Mouse (Mus musculus) MEL (cell line): ENCODE measurements at regions not wholly inside any gene's neighbourhood (a gene's known extent, or its start where the extent isn't known, plus 50 kb on each side); places are given as distances from the start of the nearest gene placed in this dataset.

ENCODE experiments used
- DNase-seq: peaks from one replicate; pipeline ENCODE4 v3.0.0; 2011; ENCODE audit warnings: low read depth, low spot score
- H3K27ac ChIP-seq: 2 replicates; pipeline ENCODE4 v1.5.1; 2012; ENCODE audit warnings: low read depth, mild to moderate bottlenecking, control low read depth, low read length, moderate library complexity; ENCODE audit not compliant: control insufficient read depth
- H3K27me3 ChIP-seq, 2 experiments: fragments of 150-350 bp in 1 of 2; sonication (generic) in 1 of 2; 2 replicates each; pipeline ENCODE4 v1.6.1; 2012; ENCODE audit warnings: low read length in 2 of 2, mild to moderate bottlenecking in 2 of 2, improper control_type of control experiment in 1 of 2, moderate library complexity in 1 of 2; ENCODE audit not compliant: insufficient read depth in 2 of 2, control insufficient read depth in 1 of 2
- H3K36me3 ChIP-seq, 2 experiments: 2 replicates each; pipeline ENCODE4 v1.6.1; 2012 to 2014; ENCODE audit warnings: low read length in 2 of 2, improper control_type of control experiment in 1 of 2, inconsistent platforms in 1 of 2, mild to moderate bottlenecking in 1 of 2; ENCODE audit not compliant: insufficient read depth in 2 of 2, control insufficient read depth in 1 of 2
- H3K4me1 ChIP-seq, 2 experiments: fragments of 150-350 bp in 1 of 2; sonication (generic) in 1 of 2; 2 replicates each; pipeline ENCODE4 v1.6.1; 2012; ENCODE audit warnings: low read length in 2 of 2, improper control_type of control experiment in 1 of 2, mild to moderate bottlenecking in 1 of 2; ENCODE audit not compliant: insufficient read depth in 2 of 2, control insufficient read depth in 1 of 2
- H3K4me3 ChIP-seq, 2 experiments: fragments of 150-350 bp in 1 of 2; sonication (generic) in 1 of 2; 2 replicates each; pipeline ENCODE4 v1.5.1; 2012; ENCODE audit warnings: low read depth in 2 of 2, low read length in 2 of 2, mild to moderate bottlenecking in 2 of 2, moderate library complexity in 2 of 2, control low read depth in 1 of 2, improper control_type of control experiment in 1 of 2; ENCODE audit not compliant: control insufficient read depth in 1 of 2, insufficient read depth in 1 of 2
- H3K79me2 ChIP-seq: 2 replicates; pipeline ENCODE4 v1.6.1; 2012; ENCODE audit warnings: mild to moderate bottlenecking, low read length, moderate library complexity; ENCODE audit not compliant: control insufficient read depth, poor library complexity, insufficient read depth
- H3K9ac ChIP-seq: 2 replicates; pipeline ENCODE4 v1.6.1; 2012; ENCODE audit warnings: low read depth, mild to moderate bottlenecking, control low read depth, low read length, moderate library complexity; ENCODE audit not compliant: control insufficient read depth, poor library complexity, severe bottlenecking
- H3K9me3 ChIP-seq: fragments of 150-350 bp; sonication (generic); replicated peaks from 2 replicates; pipeline ENCODE4 v1.6.1; 2012; ENCODE audit warnings: mild to moderate bottlenecking, low read length, improper control_type of control experiment, moderate library complexity; ENCODE audit not compliant: insufficient read depth
- CHD1 ChIP-seq: IDR thresholded peaks from 2 replicates; pipeline ENCODE4 v1.6.1; 2012; ENCODE audit warnings: low read depth, mild to moderate bottlenecking, inconsistent platforms, low read length, improper control_type of control experiment
- CHD2 ChIP-seq: IDR thresholded peaks from 2 replicates; pipeline ENCODE4 v1.6.1; 2011; ENCODE audit warnings: low read length, improper control_type of control experiment
- CTCF ChIP-seq, 3 experiments: IDR thresholded peaks in 2 of 3; conservative IDR thresholded peaks in 1 of 3; 2 replicates each; pipeline ENCODE4 v1.5.1; 2011 to 2012; ENCODE audit warnings: low read length in 3 of 3, low read depth in 2 of 3, mild to moderate bottlenecking in 2 of 3, improper control_type of control experiment in 1 of 3, inconsistent platforms in 1 of 3, mixed read lengths in 1 of 3, moderate library complexity in 1 of 3; ENCODE audit not compliant: control insufficient read depth in 1 of 3, insufficient read depth in 1 of 3, poor library complexity in 1 of 3, severe bottlenecking in 1 of 3
- ELF1 ChIP-seq: IDR thresholded peaks from 2 replicates; pipeline ENCODE4 v1.6.1; 2014; ENCODE audit warnings: low read depth, mild to moderate bottlenecking, inconsistent platforms, low read length, improper control_type of control experiment, moderate library complexity
- GATA1 ChIP-seq: IDR thresholded peaks from 2 replicates; pipeline ENCODE4 v1.6.1; 2011; ENCODE audit warnings: low read depth, low read length, improper control_type of control experiment
- HCFC1 ChIP-seq: IDR thresholded peaks from 2 replicates; pipeline ENCODE4 v1.6.1; 2012; ENCODE audit warnings: low read depth, mild to moderate bottlenecking, inconsistent platforms, low read length, improper control_type of control experiment, moderate library complexity
- JUND ChIP-seq: IDR thresholded peaks from 2 replicates; pipeline ENCODE4 v1.6.1; 2011; ENCODE audit warnings: low read depth, mild to moderate bottlenecking, improper control_type of control experiment, low read length
- KAT2A ChIP-seq: conservative IDR thresholded peaks from 2 replicates; pipeline ENCODE4 v1.6.1; 2012; ENCODE audit warnings: low read depth, low read length, improper control_type of control experiment, inconsistent platforms
- MAZ ChIP-seq: IDR thresholded peaks from 2 replicates; pipeline ENCODE4 v1.6.1; 2012; ENCODE audit warnings: low read depth, mild to moderate bottlenecking, inconsistent platforms, low read length, improper control_type of control experiment
- MXI1 ChIP-seq: IDR thresholded peaks from 2 replicates; pipeline ENCODE4 v1.6.1; 2011; ENCODE audit warnings: mild to moderate bottlenecking, low read depth, low read length, improper control_type of control experiment
- MYB ChIP-seq: IDR thresholded peaks from 2 replicates; pipeline ENCODE4 v1.6.1; 2011; ENCODE audit warnings: mild to moderate bottlenecking, low read depth, low read length, improper control_type of control experiment
- MYC ChIP-seq: IDR thresholded peaks from 2 replicates; pipeline ENCODE4 v1.6.1; 2011; ENCODE audit warnings: low read depth, mild to moderate bottlenecking, low read length, improper control_type of control experiment, moderate library complexity
- NELFE ChIP-seq: IDR thresholded peaks from 2 replicates; pipeline ENCODE4 v1.6.1; 2011; ENCODE audit warnings: low read depth, low read length, improper control_type of control experiment
- POLR2A ChIP-seq, 2 experiments: IDR thresholded peaks; 2 replicates each; pipeline ENCODE4 v1.6.1; 2011 to 2012; ENCODE audit warnings: low read length in 2 of 2, mild to moderate bottlenecking in 2 of 2, control low read depth in 1 of 2, improper control_type of control experiment in 1 of 2, low read depth in 1 of 2, moderate library complexity in 1 of 2; ENCODE audit not compliant: control insufficient read depth in 1 of 2, insufficient read depth in 1 of 2, poor library complexity in 1 of 2
- POLR2AphosphoS2 ChIP-seq: IDR thresholded peaks from 2 replicates; pipeline ENCODE4 v1.6.1; 2011; ENCODE audit warnings: low read length, improper control_type of control experiment
- POLR2AphosphoS5 ChIP-seq: IDR thresholded peaks from 2 replicates; pipeline ENCODE4 v1.6.1; 2012; ENCODE audit warnings: low read depth, borderline replicate concordance, mild to moderate bottlenecking, inconsistent platforms, low read length, moderate library complexity, mixed read lengths
- RAD21 ChIP-seq: IDR thresholded peaks from 2 replicates; pipeline ENCODE4 v1.6.1; 2011; ENCODE audit warnings: mild to moderate bottlenecking, low read depth, low read length, improper control_type of control experiment
- RCOR1 ChIP-seq: IDR thresholded peaks from 2 replicates; pipeline ENCODE4 v1.6.1; 2012; ENCODE audit warnings: low read depth, mild to moderate bottlenecking, inconsistent platforms, low read length, improper control_type of control experiment
- SIN3A ChIP-seq: IDR thresholded peaks from 2 replicates; pipeline ENCODE4 v1.6.1; 2012; ENCODE audit warnings: low read length, improper control_type of control experiment, inconsistent platforms
- SMC3 ChIP-seq: IDR thresholded peaks from 2 replicates; pipeline ENCODE4 v1.6.1; 2011; ENCODE audit warnings: low read depth, low read length, improper control_type of control experiment
- TBP ChIP-seq: IDR thresholded peaks from 2 replicates; pipeline ENCODE4 v1.8.0; 2011; ENCODE audit warnings: low read depth, low read length, improper control_type of control experiment
- TCF12 ChIP-seq: IDR thresholded peaks from 2 replicates; pipeline ENCODE4 v1.6.1; 2014; ENCODE audit warnings: low read depth, mild to moderate bottlenecking, inconsistent platforms, low read length, improper control_type of control experiment, moderate library complexity
- USF1 ChIP-seq: IDR thresholded peaks from 2 replicates; pipeline ENCODE4 v1.6.1; 2014; ENCODE audit warnings: low read depth, mild to moderate bottlenecking, inconsistent platforms, low read length, improper control_type of control experiment, moderate library complexity
- ZKSCAN1 ChIP-seq: IDR thresholded peaks from 2 replicates; pipeline ENCODE4 v1.6.1; 2012; ENCODE audit warnings: low read depth, mild to moderate bottlenecking, inconsistent platforms, low read length, improper control_type of control experiment, moderate library complexity

- TF ChIP-seq TCF12 (no peak), ZKSCAN1 (no peak)
Measured at GRCm38 (mm10) chr6:51171761-51172160, 260.7 kb upstream of the Nfe2l3 start (continued).

DNA sequence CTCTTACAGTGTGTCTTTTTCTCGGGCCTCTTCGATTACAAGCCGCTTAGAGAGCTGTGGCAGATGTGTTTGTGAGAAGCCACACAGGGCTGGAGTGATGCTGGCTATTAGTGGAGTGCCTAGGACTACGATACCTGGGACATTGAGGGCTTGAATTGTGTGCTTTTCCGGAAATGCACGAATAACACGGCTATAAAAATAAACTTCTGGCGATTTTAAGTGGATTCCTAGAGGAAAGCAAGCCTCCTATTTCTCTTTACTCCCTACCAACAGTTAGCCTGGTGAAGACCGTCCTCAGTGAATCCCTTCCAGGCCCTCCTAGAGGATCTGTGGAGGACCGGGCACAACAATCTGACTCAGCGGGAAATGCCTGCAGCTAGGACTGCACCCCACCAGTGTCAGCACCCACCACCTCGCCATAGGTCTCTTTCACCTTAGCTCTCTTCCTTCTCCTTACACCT, 260.1 kb upstream of the Nfe2l3 start:
- Histone ChIP-seq H3K27ac (no peak overlapping the region), H3K4me1 (no peaks in the 10 kb centered on the region; a peak in 1 of 4 replicates), H3K27me3 (no peaks in the 10 kb centered on the region), H3K36me3 (no peaks in the 10 kb centered on the region), H3K4me3 (no peak overlapping the region), H3K79me2 (no peaks in the 10 kb centered on the region), H3K9me3 (no peaks in the 10 kb centered on the region), H3K9ac (no peak overlapping the region)
- no peak for DNase-seq
- TF ChIP-seq MXI1 (no peak), SIN3A (no peak), NELFE (no peak), CTCF (IDR thresholded peaks at IDR 0.05 in 2 of 3, conservative IDR thresholded peaks at IDR 0.05 in 1 of 3; ENCODE audit: control insufficient read depth in 1 of 3, insufficient read depth in 1 of 3, low read depth in 2 of 3, low read length in 3 of 3, poor library complexity in 1 of 3, severe bottlenecking in 1 of 3) (no peak), MYB (no peak), GATA1 (no peak), ZKSCAN1 (no peak), USF1 (no peak), MAZ (no peak), POLR2AphosphoS2 (no peak), POLR2AphosphoS5 (no peak), MYC (no peak), KAT2A (no peak), ELF1 (no peak), POLR2A (IDR thresholded peaks at IDR 0.05; ENCODE audit: control insufficient read depth in 1 of 2, insufficient read depth in 1 of 2, low read depth in 1 of 2, low read length in 2 of 2, poor library complexity in 1 of 2) (no peak)

DNA sequence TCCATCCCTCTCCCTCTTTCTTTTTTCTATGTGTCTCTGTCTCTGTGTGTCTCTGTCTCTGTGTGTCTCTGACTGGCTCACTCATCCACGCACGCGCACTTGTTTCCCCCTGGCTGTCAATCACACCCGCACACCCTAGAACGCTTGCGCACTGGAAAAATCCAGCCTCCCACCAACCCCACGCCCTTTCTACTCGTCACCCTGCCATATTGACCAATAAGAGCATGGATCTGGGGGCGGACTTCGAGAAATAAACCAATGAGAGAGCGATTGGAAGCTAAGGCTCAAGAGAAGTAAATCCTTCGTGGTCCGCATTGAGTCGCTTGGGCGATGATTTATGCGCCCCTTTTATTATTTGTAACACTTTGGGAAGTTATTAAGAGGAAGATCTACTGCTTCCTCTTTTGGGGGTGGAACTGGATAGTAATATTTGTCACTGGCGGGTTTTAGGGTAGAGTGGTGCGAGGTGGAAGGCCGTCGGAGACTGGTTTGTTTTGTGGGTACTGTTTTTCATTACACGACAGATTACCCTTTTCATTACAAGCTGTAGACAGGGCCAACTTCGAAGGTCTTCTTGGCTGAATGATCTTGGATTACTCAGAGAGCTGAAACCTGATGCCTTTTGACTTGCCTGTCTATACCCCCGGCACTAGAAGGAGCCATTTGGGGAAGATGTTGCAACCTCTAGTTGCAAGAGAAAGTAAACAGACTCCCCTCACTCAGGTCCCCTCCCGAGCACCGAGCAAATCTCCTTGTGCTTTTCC, 259.4 kb upstream of the Nfe2l3 start:
- Histone ChIP-seq H3K79me2 (no peaks in the 10 kb centered on the region), H3K9ac (no peak overlapping the region), H3K4me1 (no peaks in the 10 kb centered on the region; a peak in 1 of 4 replicates), H3K9me3 (no peaks in the 10 kb centered on the region), H3K4me3 (no peak overlapping the region), H3K27me3 (no peaks in the 10 kb centered on the region), H3K27ac (no peak overlapping the region), H3K36me3 (no peaks in the 10 kb centered on the region)
- TF ChIP-seq TBP (no peak), GATA1 (no peak), HCFC1 (no peak), CTCF (IDR thresholded peaks at IDR 0.05 in 2 of 3, conservative IDR thresholded peaks at IDR 0.05 in 1 of 3; ENCODE audit: control insufficient read depth in 1 of 3, insufficient read depth in 1 of 3, low read depth in 2 of 3, low read length in 3 of 3, poor library complexity in 1 of 3, severe bottlenecking in 1 of 3) (no peak), CHD2 (no peak), MXI1 (no peak), ELF1 (no peak), SMC3 (no peak), JUND (no peak), CHD1 (no peak), RCOR1 (no peak), RAD21 (no peak)
- DNase-seq: peak; percentile 21
